Mouse (Mus musculus): ENCODE results near the gene Stim2. TPM values are rescaled to one million over a fixed set of nuclear protein-coding genes. Genes with fewer than 3 reads are reported as not detected.

The Stim2 gene
- polyA plus RNA-seq, 1 experiment from 2014 or later = 16.9 TPM

DNA sequence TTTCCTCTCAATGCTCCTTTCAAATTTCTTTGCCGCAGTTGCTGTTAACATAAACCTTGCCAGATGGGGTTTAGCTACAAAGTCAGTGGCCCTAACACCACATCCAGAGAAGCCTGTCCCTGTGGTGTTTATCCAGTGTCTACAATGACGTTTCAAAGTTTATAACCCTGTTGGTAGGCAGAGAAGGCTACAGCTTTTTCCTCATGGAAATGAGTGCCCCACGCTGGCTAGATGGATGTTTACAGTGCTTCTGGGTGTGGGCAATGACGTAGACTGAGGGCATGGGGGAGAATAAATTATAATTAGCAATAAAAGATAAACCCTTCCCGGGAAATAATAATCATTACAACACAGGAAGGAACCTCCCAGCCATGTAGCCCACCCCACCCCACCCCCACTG is 37.1 kb upstream of the Stim2 start:
- H3K27me3 ChIP-seq (ENCODE audit: control insufficient read depth, insufficient read depth, low read length) = no peaks in the 10 kb centered on the region
- H3K27ac ChIP-seq (replicated peaks; ENCODE audit: low read depth, low read length) = no peak overlapping the region
- H3K4me1 ChIP-seq (ENCODE audit: control insufficient read depth, insufficient read depth, low read length) = no peaks in the 10 kb centered on the region
- no peak overlapping the region for H3K4me2 ChIP-seq (ENCODE audit: low read depth, severe bottlenecking)
- H3K9me3 ChIP-seq (ENCODE audit: control insufficient read depth, low read length) = no peaks in the 10 kb centered on the region
- no peak overlapping the region for H3K4me3 ChIP-seq (ENCODE audit: low read depth, low read length)
- DNase-seq (ENCODE audit: low spot score) (no peak), ATAC-seq (ENCODE audit: insufficient number of reproducible peaks, low FRiP score, low TSS enrichment, low read depth) (no peak)
- 52% methylated on average over 5 of the region's 5 CpGs for WGBS
- H3K36me3 ChIP-seq (ENCODE audit: control insufficient read depth, insufficient read depth, low read length) = no peaks in the 10 kb centered on the region
- H3K9ac ChIP-seq (ENCODE audit: low read length) = no peak overlapping the region

DNA sequence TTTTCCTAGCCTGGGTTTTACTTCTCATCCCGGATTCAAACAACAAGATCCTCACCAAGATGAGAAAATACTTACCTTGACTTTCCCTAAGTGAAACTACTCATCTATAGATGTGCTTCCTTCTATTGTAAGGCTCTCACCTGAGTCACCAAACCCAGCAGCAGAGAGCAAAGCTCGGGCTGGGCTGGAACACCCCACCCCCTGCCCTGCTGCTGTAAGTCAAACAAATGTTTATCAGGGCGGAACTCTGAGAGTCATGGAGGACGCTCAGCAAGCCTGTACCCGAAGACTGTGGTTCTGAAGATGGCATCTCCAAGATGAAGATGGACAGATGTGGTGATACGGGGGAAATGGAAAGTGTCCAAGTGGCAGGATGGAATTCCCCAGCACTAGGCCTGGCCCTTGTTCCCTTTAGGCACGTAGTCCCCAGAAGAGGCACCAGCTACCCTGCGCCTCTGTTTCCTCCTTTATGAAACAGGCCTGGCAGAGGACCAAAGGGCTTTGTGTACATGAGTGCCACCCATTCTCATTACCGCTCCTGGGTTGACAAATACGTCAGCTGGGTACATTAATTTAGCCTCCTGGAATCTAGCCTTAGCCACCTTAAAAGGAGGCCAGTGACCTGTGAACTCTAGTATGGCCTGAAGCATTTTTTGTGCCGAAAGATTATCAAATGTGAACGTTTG is 36.3 kb upstream of the Stim2 start:
- ATAC-seq (ENCODE audit: insufficient number of reproducible peaks, low FRiP score, low TSS enrichment, low read depth) = no peak
- H3K27ac ChIP-seq (replicated peaks; ENCODE audit: low read depth, low read length) = no peak overlapping the region
- no peaks in the 10 kb centered on the region for H3K4me1 ChIP-seq (ENCODE audit: control insufficient read depth, insufficient read depth, low read length)
- no peaks in the 10 kb centered on the region for H3K27me3 ChIP-seq (ENCODE audit: control insufficient read depth, insufficient read depth, low read length)
- no peaks in the 10 kb centered on the region for H3K9me3 ChIP-seq (ENCODE audit: control insufficient read depth, low read length)
- no peak overlapping the region for H3K4me3 ChIP-seq (ENCODE audit: low read depth, low read length)
- no peaks in the 10 kb centered on the region for H3K36me3 ChIP-seq (ENCODE audit: control insufficient read depth, insufficient read depth, low read length)
- WGBS = 86% methylated on average over 12 of the region's 12 CpGs
- no peak for DNase-seq (ENCODE audit: low spot score)
- no peak overlapping the region for H3K4me2 ChIP-seq (ENCODE audit: low read depth, severe bottlenecking)
- H3K9ac ChIP-seq (ENCODE audit: low read length) = no peak overlapping the region

DNA sequence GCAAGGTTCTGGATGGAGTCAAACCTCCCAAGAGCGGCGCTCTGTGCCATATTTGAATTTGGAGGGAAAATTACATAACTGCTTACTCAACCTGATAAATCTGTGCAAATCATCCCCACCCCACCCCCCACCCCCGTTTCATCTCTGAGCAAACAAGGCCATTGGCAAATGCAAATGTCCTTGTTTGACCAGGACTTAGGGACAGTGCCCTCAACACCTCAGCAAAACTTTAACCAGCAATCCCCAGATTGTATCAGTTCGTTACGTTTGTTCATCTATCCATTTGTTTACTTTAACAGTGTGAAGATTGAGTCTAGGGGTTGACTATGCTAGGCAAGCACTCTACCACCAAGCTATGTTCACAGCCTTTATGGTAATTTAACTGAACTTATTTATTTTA is 32.6 kb upstream of the Stim2 start:
- H3K27me3 ChIP-seq (ENCODE audit: control insufficient read depth, insufficient read depth, low read length) = no peaks in the 10 kb centered on the region
- no peak overlapping the region for H3K9ac ChIP-seq (ENCODE audit: low read length)
- H3K9me3 ChIP-seq (ENCODE audit: control insufficient read depth, low read length) = no peaks in the 10 kb centered on the region
- no peaks in the 10 kb centered on the region for H3K36me3 ChIP-seq (ENCODE audit: control insufficient read depth, insufficient read depth, low read length)
- no peak for ATAC-seq (ENCODE audit: insufficient number of reproducible peaks, low FRiP score, low TSS enrichment, low read depth)
- WGBS = 87% methylated on average over 5 of the region's 5 CpGs
- no peak overlapping the region for H3K4me2 ChIP-seq (ENCODE audit: low read depth, severe bottlenecking)
- no peak overlapping the region for H3K27ac ChIP-seq (replicated peaks; ENCODE audit: low read depth, low read length)
- no peak for DNase-seq (ENCODE audit: low spot score)
- H3K4me1 ChIP-seq (ENCODE audit: control insufficient read depth, insufficient read depth, low read length) = no peaks in the 10 kb centered on the region
- no peak overlapping the region for H3K4me3 ChIP-seq (ENCODE audit: low read depth, low read length)

DNA sequence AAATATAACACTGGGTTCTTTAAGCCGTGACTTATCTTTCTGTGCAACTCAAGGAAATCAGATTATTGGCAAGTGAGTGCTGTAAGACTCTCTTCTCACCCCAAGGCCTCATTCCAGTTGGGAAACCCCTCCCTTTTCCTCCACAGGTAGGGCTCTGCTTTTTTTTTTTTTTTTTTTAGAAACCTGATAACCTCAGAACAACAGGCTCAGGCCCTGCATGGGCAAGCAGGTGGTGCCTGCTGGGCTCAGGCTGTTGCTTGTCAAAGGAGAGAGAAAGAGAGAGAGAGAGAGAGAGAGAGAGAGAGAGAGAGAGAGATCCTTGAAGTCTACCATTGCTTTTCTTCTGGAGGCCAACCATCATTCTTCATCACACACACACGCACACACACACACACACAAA is 30.7 kb upstream of the Stim2 start:
- Histone ChIP-seq H3K4me1 (ENCODE audit: control insufficient read depth, insufficient read depth, low read length) (no peaks in the 10 kb centered on the region), H3K4me2 (ENCODE audit: low read depth, severe bottlenecking) (no peak overlapping the region), H3K4me3 (ENCODE audit: low read depth, low read length) (no peak overlapping the region), H3K27ac (replicated peaks; ENCODE audit: low read depth, low read length) (no peak overlapping the region), H3K27me3 (ENCODE audit: control insufficient read depth, insufficient read depth, low read length) (no peaks in the 10 kb centered on the region), H3K9ac (ENCODE audit: low read length) (no peak overlapping the region), H3K36me3 (ENCODE audit: control insufficient read depth, insufficient read depth, low read length) (no peaks in the 10 kb centered on the region), H3K9me3 (ENCODE audit: control insufficient read depth, low read length) (no peaks in the 10 kb centered on the region)
- DNase-seq (ENCODE audit: low spot score) (no peak), ATAC-seq (ENCODE audit: insufficient number of reproducible peaks, low FRiP score, low TSS enrichment, low read depth) (no peak)
- 94% methylated on average over 2 of the region's 2 CpGs for WGBS

DNA sequence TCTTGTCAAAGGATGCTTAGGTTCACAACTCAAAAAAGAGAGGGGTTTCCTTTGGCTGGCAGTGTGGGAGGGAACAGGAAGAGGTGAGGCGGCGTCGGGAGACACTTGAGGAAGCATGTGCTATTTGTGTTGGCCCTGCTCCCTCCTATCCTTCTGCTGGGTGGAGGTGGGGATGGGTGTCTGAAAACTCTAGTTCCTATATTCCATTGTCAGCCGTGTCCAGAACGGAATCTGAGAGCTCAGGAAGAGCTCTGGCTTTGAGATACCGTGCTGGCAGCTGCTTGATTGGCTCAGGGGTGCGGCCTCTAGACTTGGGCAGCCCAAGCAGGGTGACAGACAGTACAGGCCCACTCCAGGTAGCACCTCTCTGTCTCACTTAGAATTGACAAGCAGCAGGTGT is 28.1 kb upstream of the Stim2 start:
- Histone ChIP-seq H3K36me3 (ENCODE audit: control insufficient read depth, insufficient read depth, low read length) (no peaks in the 10 kb centered on the region), H3K4me2 (ENCODE audit: low read depth, severe bottlenecking) (no peak overlapping the region), H3K27ac (replicated peaks; ENCODE audit: low read depth, low read length) (no peak overlapping the region), H3K27me3 (ENCODE audit: control insufficient read depth, insufficient read depth, low read length) (no peaks in the 10 kb centered on the region), H3K9me3 (ENCODE audit: control insufficient read depth, low read length) (no peaks in the 10 kb centered on the region), H3K9ac (ENCODE audit: low read length) (no peak overlapping the region), H3K4me3 (ENCODE audit: low read depth, low read length) (no peak overlapping the region), H3K4me1 (ENCODE audit: control insufficient read depth, insufficient read depth, low read length) (no peaks in the 10 kb centered on the region)
- DNase-seq (ENCODE audit: low spot score) = no peak
- WGBS = 78% methylated on average over 7 of the region's 7 CpGs
- no peak for ATAC-seq (ENCODE audit: insufficient number of reproducible peaks, low FRiP score, low TSS enrichment, low read depth)

DNA sequence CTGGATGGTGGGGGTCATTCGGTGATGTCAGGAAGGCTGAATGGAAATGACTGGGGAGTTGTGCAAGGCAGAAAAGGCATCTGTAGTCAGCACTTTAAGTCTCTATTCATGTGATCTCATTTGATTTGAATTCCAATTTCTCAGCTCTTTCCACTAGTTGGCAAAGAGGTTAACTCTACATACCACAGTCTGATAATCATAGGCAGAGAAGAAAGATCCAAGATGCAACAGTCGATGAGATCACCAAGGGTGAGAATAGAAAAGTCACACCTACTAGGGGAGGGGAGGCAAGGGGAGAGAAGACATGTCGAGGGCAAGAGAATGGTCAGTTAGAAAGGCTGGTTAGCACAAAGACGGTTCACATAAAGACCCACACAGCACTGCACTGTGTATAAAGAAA is 27.1 kb upstream of the Stim2 start:
- Histone ChIP-seq H3K27me3 (ENCODE audit: control insufficient read depth, insufficient read depth, low read length) (no peaks in the 10 kb centered on the region), H3K4me3 (ENCODE audit: low read depth, low read length) (no peak overlapping the region), H3K27ac (replicated peaks; ENCODE audit: low read depth, low read length) (no peak overlapping the region), H3K4me1 (ENCODE audit: control insufficient read depth, insufficient read depth, low read length) (no peaks in the 10 kb centered on the region), H3K9ac (ENCODE audit: low read length) (no peak overlapping the region), H3K4me2 (ENCODE audit: low read depth, severe bottlenecking) (no peak overlapping the region), H3K36me3 (ENCODE audit: control insufficient read depth, insufficient read depth, low read length) (no peaks in the 10 kb centered on the region), H3K9me3 (ENCODE audit: control insufficient read depth, low read length) (no peaks in the 10 kb centered on the region)
- ATAC-seq (ENCODE audit: insufficient number of reproducible peaks, low FRiP score, low TSS enrichment, low read depth) (no peak), DNase-seq (ENCODE audit: low spot score) (no peak)
- WGBS = 91% methylated on average over 4 of the region's 4 CpGs

DNA sequence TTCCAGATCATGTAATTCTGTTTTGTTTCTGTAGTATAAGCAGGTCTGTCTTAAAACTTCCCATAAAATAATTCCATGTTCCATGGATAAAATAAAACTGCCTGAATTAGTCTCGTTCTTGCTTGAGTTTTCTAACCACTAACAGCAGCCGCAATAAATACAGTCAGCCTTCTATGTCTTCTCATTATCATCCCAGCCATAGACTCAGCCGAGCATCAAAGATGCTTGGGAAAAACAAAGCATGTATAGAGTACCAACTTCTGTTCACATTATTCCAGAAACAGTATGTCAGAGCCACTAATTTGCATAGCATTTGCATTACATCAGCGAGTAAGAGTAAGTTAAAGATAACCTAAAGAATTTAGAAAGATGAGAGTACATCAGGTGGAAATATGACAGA is 25.4 kb upstream of the Stim2 start:
- H3K27ac ChIP-seq (replicated peaks; ENCODE audit: low read depth, low read length) = no peak overlapping the region
- ATAC-seq (ENCODE audit: insufficient number of reproducible peaks, low FRiP score, low TSS enrichment, low read depth) (no peak), DNase-seq (ENCODE audit: low spot score) (no peak)
- no peaks in the 10 kb centered on the region for H3K4me1 ChIP-seq (ENCODE audit: control insufficient read depth, insufficient read depth, low read length)
- H3K36me3 ChIP-seq (ENCODE audit: control insufficient read depth, insufficient read depth, low read length) = no peaks in the 10 kb centered on the region
- H3K4me3 ChIP-seq (ENCODE audit: low read depth, low read length) = no peak overlapping the region
- H3K9ac ChIP-seq (ENCODE audit: low read length) = no peak overlapping the region
- H3K4me2 ChIP-seq (ENCODE audit: low read depth, severe bottlenecking) = no peak overlapping the region
- no peaks in the 10 kb centered on the region for H3K27me3 ChIP-seq (ENCODE audit: control insufficient read depth, insufficient read depth, low read length)
- 89% methylated on average over 4 of the region's 4 CpGs for WGBS
- no peaks in the 10 kb centered on the region for H3K9me3 ChIP-seq (ENCODE audit: control insufficient read depth, low read length)

DNA sequence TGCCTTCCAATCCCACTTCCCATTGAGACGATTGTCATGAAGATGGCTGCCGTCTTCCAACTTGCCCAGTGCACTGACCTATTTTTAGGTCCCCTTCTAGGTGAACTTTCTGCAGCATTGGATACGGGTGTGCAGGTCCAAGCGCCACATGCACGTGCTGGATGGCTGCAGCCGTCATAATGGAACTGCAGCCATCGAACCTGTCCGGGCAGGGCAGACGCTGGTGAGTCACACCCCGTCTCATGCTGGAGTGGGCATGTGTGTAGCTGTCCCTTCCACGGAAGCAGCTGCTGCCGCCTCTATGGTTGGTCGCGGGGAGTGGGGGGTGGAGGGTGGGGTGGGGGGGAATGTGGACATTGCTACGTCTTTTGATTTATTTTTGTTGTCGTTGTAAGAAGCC is 21.8 kb upstream of the Stim2 start:
- WGBS = 89% methylated on average over 16 of the region's 16 CpGs
- Histone ChIP-seq H3K4me3 (ENCODE audit: low read depth, low read length) (no peak overlapping the region), H3K4me1 (ENCODE audit: control insufficient read depth, insufficient read depth, low read length) (no peaks in the 10 kb centered on the region), H3K9ac (ENCODE audit: low read length) (no peak overlapping the region), H3K27ac (replicated peaks; ENCODE audit: low read depth, low read length) (no peak overlapping the region), H3K9me3 (ENCODE audit: control insufficient read depth, low read length) (no peaks in the 10 kb centered on the region), H3K27me3 (ENCODE audit: control insufficient read depth, insufficient read depth, low read length) (no peaks in the 10 kb centered on the region), H3K36me3 (ENCODE audit: control insufficient read depth, insufficient read depth, low read length) (no peaks in the 10 kb centered on the region), H3K4me2 (ENCODE audit: low read depth, severe bottlenecking) (no peak overlapping the region)
- ATAC-seq (ENCODE audit: insufficient number of reproducible peaks, low FRiP score, low TSS enrichment, low read depth) = no peak
- no peak for DNase-seq (ENCODE audit: low spot score)

DNA sequence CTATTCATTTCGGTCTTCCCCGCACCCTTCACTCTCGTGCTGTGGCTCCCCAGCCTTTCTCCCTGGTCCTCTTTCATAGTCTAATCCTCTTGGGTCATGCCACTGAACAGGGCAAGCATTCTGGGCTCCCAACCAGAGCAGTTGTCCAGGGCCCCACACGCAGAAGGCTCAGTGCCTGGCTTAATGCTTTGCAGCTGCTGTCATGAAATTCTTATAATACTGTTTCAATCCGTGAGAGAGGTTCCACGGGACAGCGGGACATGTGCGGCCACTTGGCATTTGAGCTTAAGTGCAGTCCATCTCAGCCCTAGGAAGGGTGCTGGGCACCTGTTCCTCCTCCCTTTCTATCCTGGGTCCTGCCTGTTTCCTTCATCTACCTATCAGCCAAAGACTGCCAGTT is 21.2 kb upstream of the Stim2 start:
- ATAC-seq (ENCODE audit: insufficient number of reproducible peaks, low FRiP score, low TSS enrichment, low read depth) (no peak), DNase-seq (ENCODE audit: low spot score) (no peak)

More for the DNA sequence above, 21.2 kb upstream of the Stim2 start:
- H3K9me3 ChIP-seq (ENCODE audit: control insufficient read depth, low read length) = no peaks in the 10 kb centered on the region
- no peaks in the 10 kb centered on the region for H3K36me3 ChIP-seq (ENCODE audit: control insufficient read depth, insufficient read depth, low read length)
- WGBS = 81% methylated on average over 8 of the region's 8 CpGs
- H3K27ac ChIP-seq (replicated peaks; ENCODE audit: low read depth, low read length) = no peak overlapping the region
- no peak overlapping the region for H3K4me2 ChIP-seq (ENCODE audit: low read depth, severe bottlenecking)
- H3K27me3 ChIP-seq (ENCODE audit: control insufficient read depth, insufficient read depth, low read length) = no peaks in the 10 kb centered on the region
- no peaks in the 10 kb centered on the region for H3K4me1 ChIP-seq (ENCODE audit: control insufficient read depth, insufficient read depth, low read length)
- no peak overlapping the region for H3K4me3 ChIP-seq (ENCODE audit: low read depth, low read length)
- no peak overlapping the region for H3K9ac ChIP-seq (ENCODE audit: low read length)

All from limb, embryonic 11.5 days (tissue).